Mouse (Mus musculus) cortical plate, adult 2 months (tissue): ENCODE data around the gene Usp10. TPM values are rescaled to one million over a fixed set of nuclear protein-coding genes. Genes with fewer than 3 reads are reported as not detected.

Source experiments
- H3K27ac ChIP-seq: fragments of 200-500 bp; 2 replicates; pipeline ENCODE4 v1.5.1; 2012; ENCODE audit warnings: low read length, control low read depth, inconsistent platforms; ENCODE audit not compliant: insufficient read depth
- H3K4me1 ChIP-seq: fragments of 200-500 bp; 2 replicates; pipeline ENCODE4 v1.6.1; 2011; ENCODE audit warnings: low read length; ENCODE audit not compliant: control insufficient read depth, insufficient read depth
- H3K4me3 ChIP-seq: fragments of 200-500 bp; 2 replicates; pipeline ENCODE4 v1.5.1; 2011; ENCODE audit warnings: mild to moderate bottlenecking, low read length, control low read depth; ENCODE audit not compliant: insufficient read depth
- CTCF ChIP-seq: fragments of 200-500 bp; IDR thresholded peaks from 2 replicates; pipeline ENCODE4 v1.5.1; 2011; ENCODE audit warnings: mild to moderate bottlenecking, control low read depth, low read length; ENCODE audit not compliant: insufficient read depth; ENCODE audit errors: extremely low read depth
- POLR2A ChIP-seq: fragments of 200-500 bp; IDR thresholded peaks from 2 replicates; pipeline ENCODE4 v1.6.1; 2011; ENCODE audit warnings: mild to moderate bottlenecking, low read length, control low read depth; ENCODE audit not compliant: insufficient read depth; ENCODE audit errors: extremely low read depth
- polyA plus RNA-seq: library from polyadenylated mRNA; depleted of rRNA; stranded (reverse); fragments of >200 nt; gene quantifications from 2 replicates; pipeline ENCODE4 v1.2.3, GENCODE M21; 2012

The Usp10 gene
- polyA plus RNA-seq, 1 experiment, result 75.6 TPM

GRCm38 (mm10) chr8:119912643-119913042, 2.5 kb downstream of the Usp10 start:
- no peak for TF ChIP-seq POLR2A
- no peak for TF ChIP-seq CTCF
- Histone ChIP-seq H3K4me1 (peaks cover 2% of the 10 kb centered on the region), H3K4me3 (no peak overlapping the region)

GRCm38 (mm10) chr8:119913181-119913580, 3.0 kb downstream of the Usp10 start:
- Histone ChIP-seq H3K4me1 (peaks cover 2% of the 10 kb centered on the region), H3K27ac (no peak overlapping the region), H3K4me3 (no peak overlapping the region)
- no peak for TF ChIP-seq POLR2A
- TF ChIP-seq CTCF, result no peak

More at GRCm38 (mm10) chr8:119912643-119913042, 2.5 kb downstream of the Usp10 start:
- no peak overlapping the region for H3K27ac ChIP-seq

- no peak for TF ChIP-seq CTCF
- no peak for TF ChIP-seq POLR2A
- Histone ChIP-seq H3K4me3 (no peak overlapping the region), H3K4me1 (peaks cover 2% of the 10 kb centered on the region), H3K27ac (no peak overlapping the region)
Observed at GRCm38 (mm10) chr8:119914161-119914560, 4.0 kb downstream of the Usp10 start.

- H3K4me3 ChIP-seq, result no peak overlapping the region
- TF ChIP-seq POLR2A (no peak), CTCF (no peak)
- H3K27ac ChIP-seq, result no peak overlapping the region
- peaks cover 2% of the 10 kb centered on the region for H3K4me1 ChIP-seq
Observed at GRCm38 (mm10) chr8:119915298-119915697, 5.1 kb downstream of the Usp10 start.

- TF ChIP-seq CTCF, result no peak
- TF ChIP-seq POLR2A, result no peak
- H3K4me3 ChIP-seq, result no peak overlapping the region
- H3K27ac ChIP-seq, result no peak overlapping the region
- H3K4me1 ChIP-seq, result peaks cover 2% of the 10 kb centered on the region
Observed at GRCm38 (mm10) chr8:119916237-119916892, 6.2 kb downstream of the Usp10 start.

GRCm38 (mm10) chr8:119917415-119917814, 7.3 kb downstream of the Usp10 start:
- Histone ChIP-seq H3K4me1 (peaks cover 2% of the 10 kb centered on the region), H3K4me3 (no peak overlapping the region), H3K27ac (no peak overlapping the region)
- TF ChIP-seq POLR2A (no peak), CTCF (no peak)

GRCm38 (mm10) chr8:119918155-119918567, 8.0 kb downstream of the Usp10 start:
- no peak overlapping the region for H3K27ac ChIP-seq
- H3K4me3 ChIP-seq, result no peak overlapping the region
- H3K4me1 ChIP-seq, result no peaks in the 10 kb centered on the region; the same call in none of the 2 replicates
- no peak for TF ChIP-seq POLR2A
- TF ChIP-seq CTCF, result no peak

- H3K4me3 ChIP-seq, result no peak overlapping the region
- H3K27ac ChIP-seq, result no peak overlapping the region
- no peak for TF ChIP-seq CTCF
- no peak for TF ChIP-seq POLR2A
- peaks cover 8% of the 10 kb centered on the region for H3K4me1 ChIP-seq
Observed at GRCm38 (mm10) chr8:119923259-119923658, 13.1 kb downstream of the Usp10 start.

- TF ChIP-seq POLR2A, result no peak
- TF ChIP-seq CTCF, result no peak
- Histone ChIP-seq H3K27ac (no peak overlapping the region), H3K4me1 (peaks cover 8% of the 10 kb centered on the region), H3K4me3 (no peak overlapping the region)
Observed at GRCm38 (mm10) chr8:119925428-119925827, 15.3 kb downstream of the Usp10 start.

GRCm38 (mm10) chr8:119926474-119926873, 16.3 kb downstream of the Usp10 start:
- Histone ChIP-seq H3K4me3 (no peak overlapping the region), H3K4me1 (peaks cover 8% of the 10 kb centered on the region), H3K27ac (no peak overlapping the region)
- peak; percentile 35 for TF ChIP-seq CTCF
- no peak for TF ChIP-seq POLR2A
